Mouse (Mus musculus): ENCODE results near the gene Serpind1. TPM values are rescaled to one million over a fixed set of nuclear protein-coding genes. Genes with fewer than 3 reads are reported as not detected.

The Serpind1 gene
- polyA plus RNA-seq, 1 experiment from 2014 or later = 3.7 TPM

DNA sequence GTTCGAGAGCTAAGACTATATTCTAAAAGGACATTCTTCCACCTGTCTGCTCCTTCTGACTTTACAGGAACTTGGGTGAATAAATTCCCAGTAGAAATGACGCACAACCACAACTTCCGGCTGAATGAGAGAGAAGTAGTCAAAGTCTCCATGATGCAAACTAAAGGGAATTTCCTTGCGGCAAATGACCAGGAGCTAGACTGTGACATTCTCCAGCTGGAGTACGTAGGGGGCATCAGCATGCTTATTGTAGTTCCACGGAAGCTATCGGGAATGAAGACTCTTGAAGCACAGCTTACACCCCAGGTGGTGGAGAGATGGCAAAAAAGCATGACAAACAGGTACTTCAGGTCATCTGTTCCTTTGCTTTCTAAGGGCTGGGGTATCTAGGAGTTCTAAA is 8.5 kb downstream of the Serpind1 start:
- Histone ChIP-seq H3K27me3 (ENCODE audit: control insufficient read depth, insufficient read depth, low read depth, low read length) (no peaks in the 10 kb centered on the region), H3K36me3 (ENCODE audit: control insufficient read depth, insufficient read depth, low read length) (peaks cover 14% of the 10 kb centered on the region), H3K27ac (ENCODE audit: low read length) (no peak overlapping the region), H3K9ac (ENCODE audit: low read depth, low read length) (no peak overlapping the region), H3K4me2 (ENCODE audit: low read length) (no peak overlapping the region), H3K4me1 (ENCODE audit: control insufficient read depth, insufficient read depth, low read length) (no peaks in the 10 kb centered on the region), H3K9me3 (replicated peaks; ENCODE audit: control insufficient read depth, low read length, poor library complexity, severe bottlenecking) (no peaks in the 10 kb centered on the region), H3K4me3 (ENCODE audit: low read depth, low read length) (no peak overlapping the region)
- 93% methylated on average over 7 of the region's 7 CpGs for WGBS
- no peak for ATAC-seq

DNA sequence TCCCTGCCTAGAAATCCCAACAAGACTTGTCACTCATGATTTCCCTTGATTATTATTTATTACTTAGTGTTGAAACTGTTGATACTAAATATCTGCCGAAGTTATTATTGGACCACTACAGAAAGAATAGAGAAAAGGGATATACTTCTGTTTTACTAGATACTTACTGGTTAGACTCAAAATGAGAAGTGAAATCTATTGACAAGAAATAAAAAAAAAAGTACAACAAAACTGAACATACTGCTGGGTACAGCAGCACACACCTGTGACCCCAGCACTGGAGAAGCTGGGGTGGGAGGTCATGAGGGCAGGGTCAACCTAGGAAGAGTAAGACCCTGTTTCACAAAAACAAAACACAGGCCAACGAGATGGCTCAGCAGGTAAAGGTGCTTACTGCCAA is 9.5 kb downstream of the Serpind1 start:
- ATAC-seq = no peak
- Histone ChIP-seq H3K9me3 (replicated peaks; ENCODE audit: control insufficient read depth, low read length, poor library complexity, severe bottlenecking) (no peaks in the 10 kb centered on the region), H3K36me3 (ENCODE audit: control insufficient read depth, insufficient read depth, low read length) (peaks cover 14% of the 10 kb centered on the region), H3K9ac (ENCODE audit: low read depth, low read length) (no peak overlapping the region), H3K27ac (ENCODE audit: low read length) (no peak overlapping the region), H3K27me3 (ENCODE audit: control insufficient read depth, insufficient read depth, low read depth, low read length) (no peaks in the 10 kb centered on the region), H3K4me3 (ENCODE audit: low read depth, low read length) (no peak overlapping the region), H3K4me1 (ENCODE audit: control insufficient read depth, insufficient read depth, low read length) (no peaks in the 10 kb centered on the region), H3K4me2 (ENCODE audit: low read length) (no peak overlapping the region)
- 89% methylated on average over 2 of the region's 2 CpGs for WGBS

DNA sequence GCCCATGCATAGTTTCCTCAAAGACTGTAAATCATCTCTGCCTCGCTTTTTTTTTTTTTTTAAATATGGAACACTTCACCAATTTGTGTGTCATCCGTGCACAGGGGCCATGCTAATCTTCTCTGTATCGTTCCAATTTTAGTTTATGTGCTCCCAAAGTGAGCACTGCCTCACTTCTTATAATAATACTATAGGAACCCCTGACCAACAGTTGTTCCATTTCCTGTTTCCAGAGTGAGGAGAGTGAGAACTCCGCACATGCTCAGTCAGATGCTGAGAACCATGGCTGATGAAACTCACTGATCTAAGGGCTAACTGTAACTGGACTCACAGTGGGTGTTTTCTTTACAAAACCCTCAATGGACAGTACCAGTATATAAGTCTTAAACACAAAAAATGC is 10.7 kb downstream of the Serpind1 start:
- Histone ChIP-seq H3K9me3 (replicated peaks; ENCODE audit: control insufficient read depth, low read length, poor library complexity, severe bottlenecking) (no peaks in the 10 kb centered on the region), H3K4me2 (ENCODE audit: low read length) (no peak overlapping the region), H3K36me3 (ENCODE audit: control insufficient read depth, insufficient read depth, low read length) (peaks cover 16% of the 10 kb centered on the region), H3K27ac (ENCODE audit: low read length) (no peak overlapping the region), H3K4me3 (ENCODE audit: low read depth, low read length) (no peak overlapping the region), H3K27me3 (ENCODE audit: control insufficient read depth, insufficient read depth, low read depth, low read length) (no peaks in the 10 kb centered on the region), H3K9ac (ENCODE audit: low read depth, low read length) (no peak overlapping the region), H3K4me1 (ENCODE audit: control insufficient read depth, insufficient read depth, low read length) (no peaks in the 10 kb centered on the region)
- 91% methylated on average over 4 of the region's 4 CpGs for WGBS
- ATAC-seq = no peak

DNA sequence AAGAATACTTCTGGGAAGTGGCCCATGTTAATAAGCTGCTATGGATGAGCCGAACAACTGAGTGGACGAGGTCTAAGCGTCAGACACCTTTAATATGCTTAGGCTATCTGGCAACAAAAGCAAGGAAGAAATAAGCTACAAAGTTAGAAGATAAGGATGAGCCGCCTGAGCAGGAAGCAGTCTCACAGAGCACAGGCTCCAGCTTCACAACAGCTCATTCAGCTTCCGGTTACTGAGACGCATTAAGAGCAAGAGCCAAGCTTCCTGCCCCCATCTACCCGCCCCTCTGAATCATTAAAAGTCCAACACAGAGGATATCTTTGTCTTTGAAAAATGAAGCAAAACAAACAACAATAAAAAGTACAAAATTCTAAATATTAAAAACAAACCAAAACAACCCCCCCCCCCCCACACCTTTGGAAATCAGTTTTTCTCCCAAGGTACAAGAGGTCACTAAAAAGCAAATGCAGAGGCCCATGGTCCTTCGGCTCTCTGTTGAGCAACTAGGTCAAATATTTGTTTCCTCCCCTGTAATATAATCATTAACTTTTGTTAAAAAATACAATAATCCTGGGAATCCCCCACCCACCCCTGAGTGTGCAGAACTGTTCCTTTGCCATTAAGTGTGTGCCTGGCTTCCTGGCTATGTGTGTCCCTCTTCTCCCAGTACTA is 14.1 kb downstream of the Serpind1 start:
- H3K4me1 ChIP-seq (ENCODE audit: control insufficient read depth, insufficient read depth, low read length) = no peaks in the 10 kb centered on the region
- H3K27me3 ChIP-seq (ENCODE audit: control insufficient read depth, insufficient read depth, low read depth, low read length) = no peaks in the 10 kb centered on the region
- H3K4me2 ChIP-seq (ENCODE audit: low read length) = no peak overlapping the region
- H3K9me3 ChIP-seq (replicated peaks; ENCODE audit: control insufficient read depth, low read length, poor library complexity, severe bottlenecking) = no peaks in the 10 kb centered on the region
- ATAC-seq = no peak
- 89% methylated on average over 8 of the region's 8 CpGs for WGBS
- H3K27ac ChIP-seq (ENCODE audit: low read length) = no peak overlapping the region
- no peak overlapping the region for H3K4me3 ChIP-seq (ENCODE audit: low read depth, low read length)
- peaks cover 31% of the 10 kb centered on the region for H3K36me3 ChIP-seq (ENCODE audit: control insufficient read depth, insufficient read depth, low read length)
- no peak overlapping the region for H3K9ac ChIP-seq (ENCODE audit: low read depth, low read length)

DNA sequence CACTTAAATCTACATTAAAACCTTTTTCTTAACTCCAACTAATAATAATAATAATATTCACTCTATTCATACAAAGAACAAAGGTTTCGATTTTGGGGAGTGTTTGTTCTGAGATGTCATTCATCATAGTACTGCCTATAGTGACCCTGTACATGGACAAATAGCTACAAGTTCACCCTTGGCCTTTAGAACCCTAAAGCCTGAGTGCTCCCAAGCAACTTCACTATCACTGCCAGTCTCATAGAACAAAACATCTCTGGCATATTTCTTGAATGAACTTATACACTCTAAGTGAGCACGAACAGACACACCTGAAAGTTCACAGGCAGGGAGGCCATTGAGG is 14.6 kb downstream of the Serpind1 start:
- no peak for ATAC-seq
- Histone ChIP-seq H3K27me3 (ENCODE audit: control insufficient read depth, insufficient read depth, low read depth, low read length) (no peaks in the 10 kb centered on the region), H3K4me2 (ENCODE audit: low read length) (no peak overlapping the region), H3K4me1 (ENCODE audit: control insufficient read depth, insufficient read depth, low read length) (no peaks in the 10 kb centered on the region), H3K9me3 (replicated peaks; ENCODE audit: control insufficient read depth, low read length, poor library complexity, severe bottlenecking) (no peaks in the 10 kb centered on the region), H3K36me3 (ENCODE audit: control insufficient read depth, insufficient read depth, low read length) (peaks cover 36% of the 10 kb centered on the region), H3K4me3 (ENCODE audit: low read depth, low read length) (no peak overlapping the region), H3K27ac (ENCODE audit: low read length) (no peak overlapping the region), H3K9ac (ENCODE audit: low read depth, low read length) (no peak overlapping the region)
- 92% methylated on average over 2 of the region's 2 CpGs for WGBS

DNA sequence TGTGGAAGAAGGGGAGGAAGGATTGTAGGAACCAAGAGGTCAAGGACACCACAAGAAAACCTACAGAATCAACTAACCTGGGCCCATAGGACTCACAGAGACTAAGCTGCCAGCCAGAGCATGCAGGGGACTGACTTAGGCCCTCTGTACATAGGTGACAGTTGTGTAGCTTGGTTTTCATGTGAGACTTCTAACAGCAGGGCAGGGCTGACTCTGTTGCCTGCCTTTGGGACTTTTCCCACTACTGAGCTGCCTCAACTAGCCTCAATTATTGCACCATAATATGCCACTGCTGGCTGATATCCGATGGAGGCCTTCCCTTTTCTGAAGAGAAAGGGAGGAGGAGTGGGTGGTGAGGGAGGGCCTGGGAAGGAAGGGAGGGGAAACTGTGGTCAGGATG is 15.6 kb downstream of the Serpind1 start:
- H3K4me1 ChIP-seq (ENCODE audit: control insufficient read depth, insufficient read depth, low read length) = no peaks in the 10 kb centered on the region
- H3K27me3 ChIP-seq (ENCODE audit: control insufficient read depth, insufficient read depth, low read depth, low read length) = no peaks in the 10 kb centered on the region
- no peak for ATAC-seq
- no peak overlapping the region for H3K27ac ChIP-seq (ENCODE audit: low read length)
- no peak overlapping the region for H3K4me3 ChIP-seq (ENCODE audit: low read depth, low read length)
- 83% methylated on average over 1 of the region's 1 CpGs for WGBS
- H3K4me2 ChIP-seq (ENCODE audit: low read length) = no peak overlapping the region
- peaks cover 40% of the 10 kb centered on the region for H3K36me3 ChIP-seq (ENCODE audit: control insufficient read depth, insufficient read depth, low read length)
- no peaks in the 10 kb centered on the region for H3K9me3 ChIP-seq (replicated peaks; ENCODE audit: control insufficient read depth, low read length, poor library complexity, severe bottlenecking)
- no peak overlapping the region for H3K9ac ChIP-seq (ENCODE audit: low read depth, low read length)

DNA sequence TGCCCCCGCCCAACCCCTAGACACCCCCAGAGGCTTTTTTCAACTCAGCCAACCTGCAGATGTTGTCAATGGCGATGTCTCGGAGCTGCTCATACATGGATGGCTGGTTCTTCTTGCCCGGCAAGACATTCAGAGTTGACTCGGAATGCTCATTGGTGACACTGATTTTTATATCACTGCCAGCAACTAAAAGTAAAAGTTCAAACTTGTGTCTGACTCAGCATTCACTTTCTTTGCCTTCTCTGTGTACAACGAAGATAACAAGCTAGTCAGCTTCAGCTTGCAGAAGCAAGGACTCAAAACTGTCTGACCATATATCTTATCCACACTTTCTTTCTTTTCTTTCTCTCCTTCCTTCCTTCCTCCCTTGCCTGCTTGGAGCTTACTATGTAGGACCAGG is 24.9 kb downstream of the Serpind1 start:
- WGBS = 93% methylated on average over 6 of the region's 6 CpGs
- no peak overlapping the region for H3K4me2 ChIP-seq (ENCODE audit: low read length)
- H3K9me3 ChIP-seq (replicated peaks; ENCODE audit: control insufficient read depth, low read length, poor library complexity, severe bottlenecking) = no peaks in the 10 kb centered on the region
- no peak overlapping the region for H3K9ac ChIP-seq (ENCODE audit: low read depth, low read length)
- ATAC-seq = no peak
- no peaks in the 10 kb centered on the region for H3K27me3 ChIP-seq (ENCODE audit: control insufficient read depth, insufficient read depth, low read depth, low read length)
- no peaks in the 10 kb centered on the region for H3K4me1 ChIP-seq (ENCODE audit: control insufficient read depth, insufficient read depth, low read length)
- no peak overlapping the region for H3K27ac ChIP-seq (ENCODE audit: low read length)
- H3K36me3 ChIP-seq (ENCODE audit: control insufficient read depth, insufficient read depth, low read length) = peaks cover 42% of the 10 kb centered on the region
- H3K4me3 ChIP-seq (ENCODE audit: low read depth, low read length) = no peak overlapping the region

DNA sequence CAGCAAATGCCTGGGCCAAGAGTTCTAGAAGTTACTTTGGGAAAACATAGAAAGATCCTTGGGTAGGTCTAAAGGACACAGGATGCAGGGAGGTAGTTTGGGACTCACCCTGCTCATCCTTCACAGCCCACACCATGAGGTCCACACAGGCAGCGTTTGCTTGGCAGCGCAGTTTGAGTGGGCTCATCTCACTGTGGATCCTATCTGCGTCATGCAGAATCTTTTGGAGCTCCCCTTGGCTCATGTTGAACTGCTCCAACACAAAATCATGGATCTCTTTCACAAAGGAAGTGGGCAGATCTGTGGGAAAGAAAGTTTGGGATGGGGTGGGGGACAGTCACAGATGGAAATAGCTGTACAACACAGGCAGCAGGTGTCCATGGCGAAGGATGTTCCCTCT is 27.6 kb downstream of the Serpind1 start:
- no peak for ATAC-seq
- 96% methylated on average over 4 of the region's 4 CpGs for WGBS
- no peak overlapping the region for H3K27ac ChIP-seq (ENCODE audit: low read length)
- no peak overlapping the region for H3K4me2 ChIP-seq (ENCODE audit: low read length)
- H3K27me3 ChIP-seq (ENCODE audit: control insufficient read depth, insufficient read depth, low read depth, low read length) = no peaks in the 10 kb centered on the region
- H3K9ac ChIP-seq (ENCODE audit: low read depth, low read length) = no peak overlapping the region
- no peak overlapping the region for H3K4me3 ChIP-seq (ENCODE audit: low read depth, low read length)
- H3K9me3 ChIP-seq (replicated peaks; ENCODE audit: control insufficient read depth, low read length, poor library complexity, severe bottlenecking) = no peaks in the 10 kb centered on the region
- no peaks in the 10 kb centered on the region for H3K4me1 ChIP-seq (ENCODE audit: control insufficient read depth, insufficient read depth, low read length)
- H3K36me3 ChIP-seq (ENCODE audit: control insufficient read depth, insufficient read depth, low read length) = peaks cover 36% of the 10 kb centered on the region

DNA sequence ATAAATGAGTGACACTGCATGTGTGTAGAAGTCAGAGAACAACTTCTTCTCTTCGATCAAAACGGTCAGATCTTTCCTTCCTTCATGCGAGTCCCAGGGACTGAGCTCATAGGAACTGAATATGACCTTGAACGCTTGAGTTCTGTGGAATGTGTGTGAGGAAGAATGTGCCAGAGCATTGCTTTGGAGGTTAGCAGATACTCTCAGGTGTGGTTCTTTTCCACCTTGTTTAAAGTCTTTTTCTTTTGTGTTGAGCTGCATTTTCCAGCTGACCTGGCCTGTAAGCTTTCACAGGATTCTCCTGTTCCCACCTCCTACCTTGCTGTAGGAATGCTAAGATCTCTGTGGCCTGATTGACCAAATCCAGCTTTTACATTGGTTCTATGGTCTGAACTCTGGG is 51.1 kb downstream of the Serpind1 start:
- no peak overlapping the region for H3K4me2 ChIP-seq (ENCODE audit: low read length)
- H3K36me3 ChIP-seq (ENCODE audit: control insufficient read depth, insufficient read depth, low read length) = peaks cover 26% of the 10 kb centered on the region
- H3K9me3 ChIP-seq (replicated peaks; ENCODE audit: control insufficient read depth, low read length, poor library complexity, severe bottlenecking) = no peaks in the 10 kb centered on the region
- no peak overlapping the region for H3K9ac ChIP-seq (ENCODE audit: low read depth, low read length)
- no peaks in the 10 kb centered on the region for H3K27me3 ChIP-seq (ENCODE audit: control insufficient read depth, insufficient read depth, low read depth, low read length)
- no peak overlapping the region for H3K27ac ChIP-seq (ENCODE audit: low read length)
- ATAC-seq = no peak
- WGBS = 95% methylated on average over 4 of the region's 4 CpGs
- H3K4me3 ChIP-seq (ENCODE audit: low read depth, low read length) = no peak overlapping the region
- H3K4me1 ChIP-seq (ENCODE audit: control insufficient read depth, insufficient read depth, low read length) = no peaks in the 10 kb centered on the region
